Mouse (Mus musculus) thymus, adult 2 months (tissue): ENCODE data around the gene Hadhb.

ENCODE experiments used
- CTCF ChIP-seq: fragments of 200-500 bp; IDR thresholded peaks from 2 replicates; pipeline ENCODE4 v1.5.1; 2012; ENCODE audit warnings: mild to moderate bottlenecking, control low read depth, low read length, moderate library complexity, borderline replicate concordance; ENCODE audit not compliant: control insufficient read depth, poor library complexity, insufficient read depth; ENCODE audit errors: extremely low read depth
- POLR2A ChIP-seq: fragments of 200-500 bp; IDR thresholded peaks from 2 replicates; pipeline ENCODE4 v1.6.1; 2012; ENCODE audit warnings: mild to moderate bottlenecking, low read length, control low read depth, moderate library complexity; ENCODE audit not compliant: control insufficient read depth, poor library complexity, insufficient read depth; ENCODE audit errors: extremely low read depth

- TF ChIP-seq POLR2A (no peak), CTCF (no peak)
Measured at GRCm38 (mm10) chr5:30146526-30146925, 8.5 kb upstream of the Hadhb start.
